Mouse (Mus musculus): ENCODE results near the gene Lag3.

GRCm38 (mm10) chr6:124936681-124937080, 25.2 kb upstream of the Lag3 start:
- TF ChIP-seq CTCF (IDR thresholded peaks at IDR 0.05; ENCODE audit: control insufficient read depth, insufficient read depth, low read length) (no peak), POLR2A (IDR thresholded peaks at IDR 0.05; ENCODE audit: borderline replicate concordance, control insufficient read depth, low read depth, low read length) (no peak)

All from bone marrow, adult 2 months (tissue).